Mouse (Mus musculus) MEL (cell line): ENCODE results near the gene Fbxl12. TPM values are rescaled to one million over a fixed set of nuclear protein-coding genes. Genes with fewer than 3 reads are reported as not detected.
A peak's percentile ranks its signal among the peaks of the same experiment; 100 is the strongest.

ENCODE experiments used
- BHLHE40 ChIP-seq: IDR thresholded peaks from 2 replicates; pipeline ENCODE4 v1.6.1; 2012; ENCODE audit warnings: low read depth, mild to moderate bottlenecking, inconsistent platforms, low read length, improper control_type of control experiment, borderline replicate concordance
- CHD1 ChIP-seq: IDR thresholded peaks from 2 replicates; pipeline ENCODE4 v1.6.1; 2012; ENCODE audit warnings: low read depth, mild to moderate bottlenecking, inconsistent platforms, low read length, improper control_type of control experiment
- E2F4 ChIP-seq: IDR thresholded peaks from 2 replicates; pipeline ENCODE4 v1.6.1; 2011; ENCODE audit warnings: low read depth, low read length, improper control_type of control experiment, borderline replicate concordance
- ELF1 ChIP-seq: IDR thresholded peaks from 2 replicates; pipeline ENCODE4 v1.6.1; 2014; ENCODE audit warnings: low read depth, mild to moderate bottlenecking, inconsistent platforms, low read length, improper control_type of control experiment, moderate library complexity
- EP300 ChIP-seq, 2 experiments: IDR thresholded peaks; 2 replicates each; pipeline ENCODE4 v1.6.1; 2011; ENCODE audit warnings: improper control_type of control experiment in 2 of 2, low read length in 2 of 2, low read depth in 1 of 2, mild to moderate bottlenecking in 1 of 2
- ETS1 ChIP-seq: IDR thresholded peaks from 2 replicates; pipeline ENCODE4 v1.6.1; 2012; ENCODE audit warnings: low read depth, mild to moderate bottlenecking, inconsistent platforms, low read length, improper control_type of control experiment, moderate library complexity
- GABPA ChIP-seq: IDR thresholded peaks from 2 replicates; pipeline ENCODE4 v1.6.1; 2012; ENCODE audit warnings: low read depth, mild to moderate bottlenecking, inconsistent platforms, low read length, improper control_type of control experiment, moderate library complexity
- GATA1 ChIP-seq: IDR thresholded peaks from 2 replicates; pipeline ENCODE4 v1.6.1; 2011; ENCODE audit warnings: low read depth, low read length, improper control_type of control experiment
- HCFC1 ChIP-seq: IDR thresholded peaks from 2 replicates; pipeline ENCODE4 v1.6.1; 2012; ENCODE audit warnings: low read depth, mild to moderate bottlenecking, inconsistent platforms, low read length, improper control_type of control experiment, moderate library complexity
- JUND ChIP-seq: IDR thresholded peaks from 2 replicates; pipeline ENCODE4 v1.6.1; 2011; ENCODE audit warnings: low read depth, mild to moderate bottlenecking, improper control_type of control experiment, low read length
- KAT2A ChIP-seq: conservative IDR thresholded peaks from 2 replicates; pipeline ENCODE4 v1.6.1; 2012; ENCODE audit warnings: low read depth, low read length, improper control_type of control experiment, inconsistent platforms
- MAFK ChIP-seq: IDR thresholded peaks from 2 replicates; pipeline ENCODE4 v1.6.1; 2011; ENCODE audit warnings: low read depth, mild to moderate bottlenecking, low read length, improper control_type of control experiment, borderline replicate concordance
- MAZ ChIP-seq: IDR thresholded peaks from 2 replicates; pipeline ENCODE4 v1.6.1; 2012; ENCODE audit warnings: low read depth, mild to moderate bottlenecking, inconsistent platforms, low read length, improper control_type of control experiment
- MXI1 ChIP-seq: IDR thresholded peaks from 2 replicates; pipeline ENCODE4 v1.6.1; 2011; ENCODE audit warnings: mild to moderate bottlenecking, low read depth, low read length, improper control_type of control experiment
- MYB ChIP-seq: IDR thresholded peaks from 2 replicates; pipeline ENCODE4 v1.6.1; 2011; ENCODE audit warnings: mild to moderate bottlenecking, low read depth, low read length, improper control_type of control experiment
- POLR2A ChIP-seq, 2 experiments: IDR thresholded peaks; 2 replicates each; pipeline ENCODE4 v1.6.1; 2011 to 2012; ENCODE audit warnings: low read length in 2 of 2, mild to moderate bottlenecking in 2 of 2, control low read depth in 1 of 2, improper control_type of control experiment in 1 of 2, low read depth in 1 of 2, moderate library complexity in 1 of 2; ENCODE audit not compliant: control insufficient read depth in 1 of 2, insufficient read depth in 1 of 2, poor library complexity in 1 of 2
- POLR2AphosphoS2 ChIP-seq: IDR thresholded peaks from 2 replicates; pipeline ENCODE4 v1.6.1; 2011; ENCODE audit warnings: low read length, improper control_type of control experiment
- POLR2AphosphoS5 ChIP-seq: IDR thresholded peaks from 2 replicates; pipeline ENCODE4 v1.6.1; 2012; ENCODE audit warnings: low read depth, borderline replicate concordance, mild to moderate bottlenecking, inconsistent platforms, low read length, moderate library complexity, mixed read lengths
- RAD21 ChIP-seq: IDR thresholded peaks from 2 replicates; pipeline ENCODE4 v1.6.1; 2011; ENCODE audit warnings: mild to moderate bottlenecking, low read depth, low read length, improper control_type of control experiment
- RCOR1 ChIP-seq: IDR thresholded peaks from 2 replicates; pipeline ENCODE4 v1.6.1; 2012; ENCODE audit warnings: low read depth, mild to moderate bottlenecking, inconsistent platforms, low read length, improper control_type of control experiment
- TBP ChIP-seq: IDR thresholded peaks from 2 replicates; pipeline ENCODE4 v1.8.0; 2011; ENCODE audit warnings: low read depth, low read length, improper control_type of control experiment
- TCF12 ChIP-seq: IDR thresholded peaks from 2 replicates; pipeline ENCODE4 v1.6.1; 2014; ENCODE audit warnings: low read depth, mild to moderate bottlenecking, inconsistent platforms, low read length, improper control_type of control experiment, moderate library complexity
- UBTF ChIP-seq: IDR thresholded peaks from 2 replicates; pipeline ENCODE4 v1.6.1; 2012; ENCODE audit warnings: low read depth, mild to moderate bottlenecking, inconsistent platforms, low read length, improper control_type of control experiment, moderate library complexity, borderline replicate concordance; ENCODE audit not compliant: insufficient read depth
- USF2 ChIP-seq, 2 experiments: IDR thresholded peaks; 2 replicates each; pipeline ENCODE4 v1.6.1; 2011 to 2012; ENCODE audit warnings: improper control_type of control experiment in 2 of 2, low read length in 2 of 2, borderline replicate concordance in 1 of 2, inconsistent platforms in 1 of 2, low read depth in 1 of 2, mild to moderate bottlenecking in 1 of 2; ENCODE audit not compliant: insufficient read depth in 1 of 2
- ZKSCAN1 ChIP-seq: IDR thresholded peaks from 2 replicates; pipeline ENCODE4 v1.6.1; 2012; ENCODE audit warnings: low read depth, mild to moderate bottlenecking, inconsistent platforms, low read length, improper control_type of control experiment, moderate library complexity
- ZMIZ1 ChIP-seq: IDR thresholded peaks from 2 replicates; pipeline ENCODE4 v1.6.1; 2012; ENCODE audit warnings: low read depth, mild to moderate bottlenecking, inconsistent platforms, low read length, improper control_type of control experiment, moderate library complexity
- polyA plus RNA-seq, 2 experiments: library from polyadenylated mRNA; stranded (reverse) in 1 of 2; unstranded in 1 of 2; fragments of >175 nt in 1 of 2; fragments of >200 nt in 1 of 2; gene quantifications; 2 replicates each; pipeline versions ENCODE4 v1.2.1 to v1.2.4; 2012; ENCODE audit warnings: low replicate concordance in 2 of 2, low read depth in 1 of 2; ENCODE audit not compliant: insufficient read length in 2 of 2, insufficient read depth in 1 of 2, missing spikeins in 1 of 2
- total RNA-seq: library from RNA; depleted of rRNA; stranded (reverse); fragments of 300-350 nt; gene quantifications from 2 replicates; pipeline ENCODE4 v1.2.3, GENCODE M21; 2012

Fbxl12 gene
- total and polyA plus RNA-seq, 3 experiments: 16.4 to 44.0 TPM; not detected in 1

- TF ChIP-seq POLR2AphosphoS5 (no peak), POLR2AphosphoS2 (peak; percentile 28; the same call in 1 of the 2 replicates), HCFC1 (peak; percentile 100), MAFK (no peak), GABPA (no peak; the same call in 1 of the 2 replicates), TCF12 (peak; percentile 73), BHLHE40 (no peak), RCOR1 (peak; percentile 71; the same call in 1 of the 2 replicates), MYB (no peak), CHD1 (no peak), MXI1 (peak; percentile 86; the same call in 1 of the 2 replicates), JUND (no peak), TBP (peak; percentile 86), E2F4 (0 out of 2 replicates have a peak, but pooled peaks have one; percentile 55), ELF1 (peak; percentile 98), UBTF (peak; percentile 97), EP300 (IDR thresholded peaks at IDR 0.05; ENCODE audit: low read depth in 1 of 2, low read length in 2 of 2) (peak; percentile 67 to 73; a peak in 3 of 4 replicates), KAT2A (peak; percentile 95), ZKSCAN1 (no peak), RAD21 (no peak), POLR2A (IDR thresholded peaks at IDR 0.05; ENCODE audit: control insufficient read depth in 1 of 2, insufficient read depth in 1 of 2, low read depth in 1 of 2, low read length in 2 of 2, poor library complexity in 1 of 2) (peak; percentile 60 to 87), USF2 (IDR thresholded peaks at IDR 0.05; ENCODE audit: borderline replicate concordance in 1 of 2, insufficient read depth in 1 of 2, low read depth in 1 of 2, low read length in 2 of 2) (no peak), GATA1 (peak; percentile 93), ZMIZ1 (no peak), MAZ (peak; percentile 89), ETS1 (peak; percentile 76)
These were observed 63.4 kb downstream of the Fbxl12 start, which contains the start of gene Zfp846 (continued) for GRCm38 (mm10) chr9:20581175-20581634.
